Mouse (Mus musculus): ENCODE measurements around the gene Olfr137.

Gene Olfr137

DNA sequence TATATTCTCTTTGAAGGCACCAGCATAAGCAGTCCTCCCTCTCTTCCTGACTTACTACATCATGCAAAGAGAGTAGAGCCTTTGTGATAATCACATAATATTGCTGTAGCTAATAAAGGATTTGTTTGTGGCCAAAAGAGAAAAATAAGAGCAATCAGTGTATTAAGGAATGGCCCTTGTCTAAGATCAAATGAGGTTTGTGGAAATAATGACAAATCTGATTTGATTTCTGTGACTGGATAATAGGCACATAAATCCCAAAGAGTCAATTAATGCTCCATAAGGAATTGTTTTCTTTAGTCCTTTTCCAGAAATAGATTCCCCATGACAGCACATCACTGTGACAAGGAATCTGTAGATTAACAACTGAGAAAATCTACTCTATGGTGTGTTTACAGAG, at the start of gene Olfr137:
Gene Olfr137 (minus strand): TSS at position 101 of the 400 bp plus-strand sequence.
- no peak for DNase-seq

DNA sequence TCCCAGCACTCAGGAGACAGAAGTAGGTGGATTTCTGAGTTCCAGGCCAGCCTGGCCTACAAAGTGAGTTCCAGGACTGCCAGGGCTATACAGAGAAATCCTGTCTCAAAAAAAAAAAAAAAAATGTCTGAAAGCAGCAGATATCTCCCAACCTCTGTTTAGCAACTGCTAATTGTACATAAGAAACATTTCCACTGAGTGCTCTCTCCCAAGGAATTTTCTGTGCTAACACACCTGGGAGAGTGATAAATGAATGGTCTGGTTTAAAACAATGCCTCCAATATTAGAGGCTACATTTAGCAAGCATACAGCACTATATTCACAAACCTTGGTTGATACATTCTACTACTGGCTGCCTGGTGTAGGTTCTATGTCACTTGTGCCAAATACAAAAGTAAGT, 22.2 kb upstream of the Olfr137 start, which contains the start of gene Olfr136:
Gene Olfr136 (plus strand): TSS at position 301 of the 400 bp plus-strand sequence.
- no peak for DNase-seq

DNA sequence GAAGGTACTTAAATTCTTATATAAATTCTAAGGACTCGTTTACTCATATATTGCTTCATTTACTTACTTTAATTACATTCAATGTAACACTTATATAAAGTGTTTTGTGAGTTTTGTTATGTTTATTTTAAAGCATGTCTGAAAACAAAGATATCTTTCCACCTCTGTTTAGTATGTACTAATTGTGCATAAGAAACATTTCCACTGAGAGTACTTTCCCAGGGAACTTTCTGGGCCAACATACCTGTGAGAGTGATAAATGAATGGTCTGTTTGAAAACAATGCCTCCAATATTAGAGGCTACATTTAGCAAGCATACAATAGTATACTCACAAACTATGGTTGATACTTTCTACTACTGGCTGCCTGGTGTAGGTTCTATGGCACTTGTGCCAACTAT, 46.6 kb downstream of the Olfr137 start, which contains the start of gene Olfr138:
Gene Olfr138 (plus strand): TSS at position 301 of the 400 bp plus-strand sequence.
- DNase-seq, result no peak
